Mouse (Mus musculus) naive thymus-derived CD4-positive, alpha-beta T cell, adult 2 months (primary cell): ENCODE measurements at regions not wholly inside any gene's neighbourhood (a gene's known extent, or its start where the extent isn't known, plus 50 kb on each side); places are given as distances from the start of the nearest gene placed in this dataset.

Experiments
- DNase-seq: peaks from one replicate; pipeline ENCODE4 v3.0.0-alpha.2; 2011; ENCODE audit warnings: low read depth

DNA sequence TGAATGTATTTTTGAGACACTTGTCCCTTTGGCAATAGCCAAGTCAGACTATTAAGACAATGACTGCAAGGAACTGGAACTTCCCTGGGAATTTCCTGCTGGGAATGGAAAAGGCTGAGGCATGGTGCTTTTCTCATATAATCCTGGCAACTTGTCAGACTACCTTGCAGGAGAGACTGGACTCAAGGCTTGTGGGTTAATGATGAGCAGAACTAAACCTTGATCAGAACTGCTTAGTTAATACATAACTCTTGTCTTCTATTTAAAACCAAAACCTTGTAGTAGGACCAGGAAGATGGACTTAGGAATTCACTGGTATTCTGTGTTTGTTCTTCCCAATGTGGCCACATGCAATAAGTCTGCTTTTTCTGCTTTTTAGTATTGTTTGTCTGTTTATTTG lies 579.3 kb upstream of the Plxna2 start:
- no peak for DNase-seq

DNA sequence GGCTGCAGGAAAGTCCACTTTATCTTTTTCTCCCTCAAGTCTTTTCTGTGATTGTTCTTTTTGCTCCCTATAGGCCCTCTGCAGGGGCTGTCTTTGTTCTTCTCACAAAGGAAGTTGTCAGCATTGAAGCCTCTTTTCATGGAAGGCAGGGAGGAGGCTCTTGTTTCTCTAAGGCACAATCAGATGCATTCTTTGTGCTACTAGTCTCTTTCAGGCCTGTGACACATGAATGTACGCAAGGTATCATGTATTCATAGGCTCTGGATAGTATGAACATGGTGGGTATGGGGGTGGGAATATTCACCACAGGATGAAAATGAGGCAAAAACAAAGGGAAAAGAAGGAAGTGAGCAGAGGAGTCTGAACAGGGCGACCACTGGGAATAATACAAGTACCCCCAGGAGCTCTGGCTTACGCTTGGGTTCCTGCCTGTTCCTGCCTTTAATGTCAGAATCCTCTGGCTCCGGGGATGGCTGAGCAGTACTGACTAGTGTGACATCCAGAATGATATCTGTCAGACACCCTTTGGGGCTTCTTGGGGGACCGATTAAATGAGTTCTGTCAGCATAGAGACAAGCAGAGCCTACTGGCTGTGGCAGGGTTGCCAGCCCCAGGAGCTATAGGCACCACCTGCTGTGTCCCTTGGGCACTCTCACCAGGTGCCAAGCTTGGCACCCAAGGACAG lies 583.7 kb upstream of the Plxna2 start:
- DNase-seq, result no peak

DNA sequence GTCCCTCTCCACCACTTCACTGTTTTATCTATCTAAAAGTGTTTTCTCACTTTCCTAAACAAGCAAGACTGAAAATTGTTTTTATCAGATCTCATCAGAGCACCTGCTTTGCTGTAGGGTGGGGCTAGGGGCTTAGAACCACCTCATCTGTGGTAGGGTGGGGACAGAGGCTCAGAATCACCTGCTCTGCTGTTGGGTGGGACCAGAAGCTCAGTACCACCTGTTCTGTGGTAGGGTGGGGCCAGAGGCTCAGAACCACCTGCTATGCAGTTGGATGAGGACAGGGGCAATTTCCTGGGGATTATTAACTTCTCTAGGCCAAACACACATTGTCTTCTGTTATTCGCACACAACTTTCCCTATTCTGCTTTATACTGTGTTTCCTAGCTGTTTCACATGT lies 585.4 kb upstream of the Plxna2 start:
- DNase-seq, result no peak

DNA sequence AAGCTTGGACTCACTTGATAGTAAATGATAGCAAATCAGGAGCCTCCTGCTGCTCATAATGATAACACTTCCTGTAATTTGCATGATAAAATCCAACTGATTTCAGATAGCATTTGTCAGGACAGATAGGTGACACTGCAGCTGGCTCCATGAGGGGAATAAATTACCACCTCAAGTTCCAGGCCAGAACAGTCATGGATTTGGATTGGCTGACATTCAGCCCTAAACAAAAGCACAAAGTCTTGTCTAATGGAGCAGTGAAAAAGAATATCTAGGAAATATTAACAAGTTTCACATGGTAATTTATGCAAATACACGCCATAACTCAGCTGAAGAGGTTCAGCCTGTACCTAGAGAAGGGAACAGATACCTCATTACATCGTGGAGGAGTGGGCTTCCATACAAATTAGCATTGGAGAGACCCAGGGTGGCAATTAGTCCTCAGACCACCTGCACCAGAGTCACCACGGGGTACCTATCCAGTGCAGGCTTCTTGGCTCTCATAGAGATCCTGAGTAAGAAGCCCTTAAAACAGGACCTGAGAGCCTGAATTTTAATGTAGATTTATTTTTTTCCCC lies 587.3 kb upstream of the Plxna2 start:
- DNase-seq, result no peak

DNA sequence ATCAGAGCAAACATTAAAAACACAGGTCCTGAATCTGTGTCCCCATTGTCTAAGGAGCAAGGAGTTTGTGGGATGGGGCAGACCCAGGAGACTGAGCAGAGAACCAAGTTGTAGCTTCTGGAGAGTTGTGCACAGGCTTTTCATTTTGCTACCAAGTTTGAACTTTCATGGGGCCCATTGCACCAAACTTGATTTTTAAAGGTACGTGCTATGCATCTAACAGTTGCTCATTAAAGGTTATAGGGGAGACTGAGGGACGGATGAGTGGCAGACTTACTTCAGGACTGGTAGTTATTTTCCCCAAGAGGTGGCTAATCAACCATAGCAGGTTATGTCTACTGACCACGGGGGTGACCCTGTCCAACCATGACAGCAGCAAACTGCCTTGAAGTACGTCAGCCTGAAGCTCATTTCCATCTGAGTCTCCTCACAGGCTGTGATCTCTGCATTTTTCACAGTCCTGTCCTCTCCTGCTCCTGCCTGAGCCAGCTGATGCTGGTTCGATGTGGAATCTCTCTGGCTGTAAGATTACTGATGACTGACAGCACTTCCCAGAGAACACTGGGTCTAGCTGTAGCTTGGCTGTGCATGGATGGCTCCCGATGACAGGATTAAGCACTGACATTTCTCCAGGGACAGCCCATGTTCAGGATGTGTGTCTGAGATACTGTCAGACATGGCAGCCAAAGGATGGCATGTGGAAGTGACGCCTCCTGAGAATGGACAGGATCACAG lies 590.9 kb upstream of the Plxna2 start:
- DNase-seq, result no peak

DNA sequence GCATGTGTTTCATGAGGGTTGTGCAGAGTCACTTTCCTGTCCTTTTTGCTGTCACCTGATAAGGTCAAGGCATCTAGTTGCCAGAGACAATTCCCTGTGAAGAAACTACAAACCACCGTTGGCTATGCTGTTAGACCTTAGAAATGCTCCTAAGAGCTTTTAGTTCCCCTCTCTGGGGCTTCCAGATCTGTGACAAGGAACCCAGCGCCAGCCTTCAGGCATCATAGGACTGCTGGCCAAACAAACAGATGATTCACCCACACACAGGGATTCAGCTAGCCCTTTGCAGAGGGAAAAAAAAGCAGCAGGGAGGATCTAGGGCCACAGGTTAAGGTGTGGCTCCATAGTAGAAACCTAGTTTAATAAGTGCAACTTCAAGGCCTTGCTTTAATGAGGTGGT lies 591.8 kb upstream of the Plxna2 start:
- DNase-seq, result no peak

DNA sequence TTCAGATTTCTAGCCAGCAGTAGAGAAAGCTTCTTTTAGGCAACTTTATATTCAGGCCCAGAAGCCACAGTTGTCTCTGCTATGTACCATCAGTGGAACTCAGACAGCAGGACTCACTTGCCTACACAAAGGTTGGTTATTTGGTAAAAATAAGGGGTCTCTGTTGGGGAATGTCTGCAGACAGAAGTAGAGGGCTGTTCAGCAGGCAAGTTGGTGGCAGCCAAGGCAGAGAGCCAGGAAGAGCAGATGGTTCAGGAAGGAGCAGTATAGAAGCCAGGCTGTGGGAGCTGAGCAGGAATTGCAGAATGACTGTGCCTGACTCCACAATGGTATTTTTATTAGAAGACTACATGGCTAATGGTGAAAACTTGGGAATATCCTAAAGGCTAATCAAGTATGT lies 598.7 kb upstream of the Plxna2 start:
- no peak for DNase-seq

DNA sequence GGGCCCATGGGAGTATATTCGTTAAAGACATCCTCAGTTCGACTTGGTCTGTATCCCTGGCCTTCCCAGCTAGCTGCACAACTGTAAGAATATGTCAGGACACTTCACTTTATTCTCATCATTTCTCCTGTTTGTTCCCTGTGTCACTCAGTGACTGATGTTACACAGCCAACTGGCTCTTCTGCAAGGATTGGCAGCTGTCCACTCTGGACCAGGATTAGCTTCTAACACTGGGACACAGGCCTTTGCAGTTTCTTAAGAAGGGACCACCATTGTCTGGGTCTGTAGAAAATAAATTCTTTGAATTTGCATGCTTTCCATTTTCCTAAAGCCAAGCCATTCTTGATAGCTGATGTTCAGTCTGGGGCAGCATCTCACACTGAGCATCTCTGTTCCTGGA lies 622.1 kb upstream of the Camk1g start:
- no peak for DNase-seq

DNA sequence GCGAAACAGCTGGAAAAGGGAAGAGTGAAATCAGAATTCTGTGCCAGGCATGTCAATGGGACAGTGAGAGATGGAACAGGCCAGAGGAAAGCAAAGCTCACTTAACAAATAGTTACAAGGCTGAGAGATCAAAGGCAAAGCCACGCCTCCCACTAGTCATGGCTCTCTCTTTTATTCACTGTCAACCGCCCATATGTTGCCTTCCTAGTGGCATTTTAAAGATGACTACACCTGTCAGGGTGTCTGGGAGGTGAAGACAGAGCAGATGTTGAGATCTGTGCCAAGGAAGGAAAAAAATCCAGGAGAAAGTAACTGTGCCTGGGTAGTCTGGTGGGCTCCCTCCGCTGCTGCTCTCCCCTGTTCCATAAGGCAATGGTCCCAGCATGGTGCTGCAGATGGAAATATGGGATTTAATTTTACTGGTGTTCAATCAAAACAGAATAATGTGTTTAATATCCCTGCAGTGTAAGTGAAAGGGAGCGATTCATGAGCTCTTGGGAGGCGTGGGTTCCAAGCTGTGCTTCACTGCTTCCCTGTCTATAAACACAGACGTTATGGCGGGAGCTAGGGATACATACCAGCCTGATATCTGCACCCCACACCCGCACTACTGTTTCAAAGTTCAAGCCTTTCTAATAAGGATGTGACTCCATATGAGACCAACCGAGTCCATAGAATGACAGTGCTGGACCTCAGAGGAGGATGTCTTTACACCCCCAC lies 620.0 kb upstream of the Camk1g start:
- no peak for DNase-seq

DNA sequence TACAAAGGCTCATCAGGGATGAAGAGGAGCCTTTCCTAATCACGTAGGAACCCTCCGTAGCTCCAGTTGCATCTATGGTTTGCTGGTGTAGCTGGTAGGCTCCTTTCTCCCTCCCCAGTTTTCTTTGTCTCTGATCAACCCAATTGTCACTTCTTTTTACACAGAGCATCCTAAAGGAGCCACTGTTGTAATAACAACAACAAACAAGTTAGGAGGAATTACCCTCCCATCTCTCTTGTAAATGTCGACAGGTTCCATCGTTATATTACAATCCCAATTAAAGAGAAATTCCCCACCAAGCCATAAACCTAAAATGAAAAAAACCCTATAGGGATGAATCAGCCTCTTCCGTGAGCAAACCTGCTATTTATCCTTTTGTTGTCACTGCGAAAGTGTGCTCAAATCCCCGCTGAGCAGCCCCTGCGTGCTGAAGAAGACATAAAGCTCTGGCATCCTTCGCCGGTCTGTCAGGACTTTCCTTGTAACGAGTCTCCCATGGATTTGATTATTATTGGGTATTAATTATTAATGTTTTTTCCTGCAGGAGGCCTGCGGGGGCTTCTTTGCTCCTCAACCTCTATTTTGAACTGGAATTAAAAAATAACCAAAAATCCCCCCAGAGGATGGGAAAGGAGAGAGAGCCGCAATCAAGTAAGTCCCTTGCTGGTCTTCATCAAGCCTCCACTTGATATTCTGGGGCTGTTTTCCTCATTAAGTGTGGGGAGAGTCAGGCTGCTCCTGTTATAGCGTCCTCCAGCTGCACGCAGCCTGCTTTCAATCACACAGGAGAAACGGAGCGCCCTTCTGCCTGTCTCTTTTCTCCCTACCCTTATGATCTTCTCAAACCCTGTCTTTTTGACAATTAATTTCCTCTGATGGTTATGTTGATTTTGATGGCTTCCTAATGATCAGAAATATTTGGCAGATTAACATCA lies 619.1 kb upstream of the Camk1g start:
- no peak for DNase-seq

DNA sequence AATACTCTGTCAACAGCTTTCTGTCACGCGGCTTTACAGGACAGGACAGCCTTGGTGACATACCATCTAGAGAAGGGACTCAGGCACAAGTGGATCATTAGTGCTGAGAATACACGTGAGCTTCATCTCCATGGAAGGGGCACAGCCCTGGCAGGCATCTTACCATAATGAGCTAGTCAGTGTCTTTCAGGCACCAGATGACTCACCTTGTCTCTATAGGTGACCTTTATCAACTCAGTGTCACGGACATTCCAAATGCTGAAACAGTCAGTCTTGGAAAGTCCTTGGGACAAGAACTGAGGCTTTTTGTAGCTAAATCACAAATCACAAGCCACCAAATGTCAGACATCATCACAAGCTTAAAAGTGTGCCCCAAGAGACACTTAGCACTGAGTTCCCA lies 610.5 kb upstream of the Camk1g start:
- DNase-seq, result no peak

DNA sequence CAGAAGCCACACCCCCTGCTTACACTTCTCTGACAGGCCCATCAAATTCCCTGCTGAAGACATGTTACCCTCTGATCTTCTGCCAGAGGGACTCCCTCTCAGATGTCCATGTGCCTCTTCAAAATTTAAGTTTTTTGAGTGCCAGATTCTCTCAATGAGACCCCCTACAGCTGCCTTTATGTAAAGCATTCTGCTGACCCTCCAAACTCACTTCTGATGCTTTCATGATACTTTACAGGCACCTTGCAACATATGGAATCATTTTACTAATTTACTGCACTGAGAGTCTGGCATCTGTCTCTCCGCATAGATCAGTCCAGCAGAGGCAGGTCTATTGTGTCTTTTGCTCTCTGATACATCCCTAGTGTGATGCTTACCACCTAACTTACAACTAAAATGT lies 601.4 kb upstream of the Camk1g start:
- no peak for DNase-seq

DNA sequence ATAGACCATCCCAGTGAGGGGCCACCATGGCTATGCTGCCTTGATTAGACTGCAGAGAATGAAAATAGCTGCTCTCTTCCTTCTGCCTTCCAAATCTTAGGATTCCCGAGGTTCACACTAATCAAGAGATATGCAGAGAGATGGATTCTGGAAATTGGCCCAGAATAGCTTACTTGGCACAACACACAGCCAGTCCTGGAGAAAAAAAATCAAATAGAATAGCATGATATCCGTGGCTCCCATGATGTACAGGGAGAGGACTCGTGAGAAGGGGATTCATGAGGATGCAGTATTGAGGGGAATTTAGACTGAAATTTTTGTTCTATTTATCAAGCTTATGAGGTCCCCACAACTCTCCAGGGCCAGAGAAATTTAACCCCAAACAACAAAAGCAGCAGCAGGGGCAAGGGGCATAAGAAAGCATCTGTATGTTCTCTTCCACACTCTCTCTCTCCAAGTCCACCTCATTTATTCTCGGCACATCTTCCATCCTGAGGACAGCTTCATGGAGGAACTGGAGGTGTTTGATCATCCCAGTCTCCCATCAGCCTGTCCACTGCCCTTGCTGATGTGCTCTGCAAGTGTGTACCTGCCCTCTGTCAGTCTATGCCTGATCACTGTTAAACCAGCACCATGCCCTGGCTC lies 599.3 kb upstream of the Camk1g start:
- DNase-seq, result no peak

DNA sequence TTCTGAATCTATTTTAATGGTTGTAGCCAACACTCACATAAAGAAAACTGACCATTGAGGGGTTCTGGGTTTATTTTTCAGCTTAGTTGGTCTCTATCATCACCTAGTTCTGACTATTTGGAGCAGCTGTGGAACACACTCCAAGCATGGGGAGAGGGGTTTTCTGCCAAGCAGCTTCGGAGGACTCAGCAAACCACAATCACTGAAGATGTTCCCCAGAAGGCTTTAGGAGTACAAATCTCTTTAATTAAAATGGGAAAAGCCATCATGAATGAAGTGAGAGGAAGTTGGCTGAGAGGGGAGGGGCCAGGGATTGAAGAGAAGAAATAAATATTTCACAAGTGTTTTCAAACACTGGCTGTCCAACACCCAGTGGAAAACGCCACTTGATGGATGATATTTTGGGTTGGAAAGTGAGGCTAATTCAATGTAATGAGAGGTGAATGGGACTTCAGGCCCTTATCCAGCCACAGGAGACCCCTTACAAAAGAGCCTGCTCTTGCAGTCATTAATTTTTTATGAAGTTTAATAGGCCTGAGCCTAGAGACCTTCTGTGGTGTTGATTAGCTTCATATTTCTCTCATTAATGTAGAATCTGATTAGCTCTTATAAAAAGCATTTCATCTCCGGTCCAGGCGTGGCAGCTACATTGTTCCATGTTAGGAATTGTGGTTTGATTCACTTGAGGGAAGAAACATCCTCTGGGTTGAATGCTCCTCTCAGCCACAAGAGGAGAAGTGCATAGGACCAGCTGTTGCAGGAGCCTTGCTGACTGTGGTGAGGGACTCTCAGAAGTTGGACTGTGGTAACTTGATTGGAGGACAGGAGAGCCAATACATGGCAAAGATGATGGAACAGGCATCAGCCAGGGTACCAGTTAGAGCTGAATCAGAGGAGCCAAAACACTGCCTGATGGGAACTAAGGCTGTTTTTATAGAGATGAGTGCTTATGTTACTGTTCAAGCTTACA lies 598.1 kb upstream of the Camk1g start:
- DNase-seq, result no peak

DNA sequence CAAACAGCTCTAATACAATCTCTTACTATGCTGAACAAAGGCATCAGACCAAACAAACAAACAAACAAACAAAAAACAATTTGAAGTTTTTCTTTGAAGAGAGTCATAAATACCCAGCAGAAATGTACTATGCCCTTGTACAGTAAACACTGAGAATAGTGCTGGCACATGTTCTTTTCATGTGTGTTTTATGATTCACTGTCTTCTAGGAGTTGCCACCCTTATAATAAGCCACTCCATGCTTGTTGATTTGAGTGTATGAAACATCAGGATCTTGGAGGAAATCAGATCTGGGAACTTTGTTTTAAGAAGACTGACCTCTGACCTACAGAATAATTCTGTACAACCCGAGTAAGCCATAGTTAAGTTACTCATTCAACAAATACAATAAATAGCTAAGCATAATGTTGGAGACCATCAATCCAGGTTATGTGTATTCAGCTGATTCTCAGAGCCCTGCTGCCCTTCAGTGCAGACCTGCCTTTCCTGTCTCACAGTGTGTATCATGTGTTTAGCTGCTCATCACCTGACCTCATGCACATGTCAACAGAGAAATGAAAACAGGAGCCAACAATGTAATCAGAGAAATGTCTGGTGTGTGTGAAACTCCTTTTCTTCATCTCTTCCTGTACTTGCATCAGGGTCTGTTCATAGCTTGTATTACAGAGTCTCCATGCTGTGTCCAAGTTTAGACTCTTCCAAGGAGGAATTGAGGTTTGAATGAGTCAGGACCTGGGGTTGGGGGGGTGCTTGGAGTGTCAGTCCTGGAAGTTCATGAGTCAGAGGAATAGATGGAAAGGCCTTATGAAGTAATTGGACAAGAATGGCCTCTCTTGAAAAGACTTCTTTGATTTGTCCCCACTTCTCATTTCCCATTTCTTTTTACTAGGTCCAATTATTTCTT lies 596.8 kb upstream of the Camk1g start:
- no peak for DNase-seq

DNA sequence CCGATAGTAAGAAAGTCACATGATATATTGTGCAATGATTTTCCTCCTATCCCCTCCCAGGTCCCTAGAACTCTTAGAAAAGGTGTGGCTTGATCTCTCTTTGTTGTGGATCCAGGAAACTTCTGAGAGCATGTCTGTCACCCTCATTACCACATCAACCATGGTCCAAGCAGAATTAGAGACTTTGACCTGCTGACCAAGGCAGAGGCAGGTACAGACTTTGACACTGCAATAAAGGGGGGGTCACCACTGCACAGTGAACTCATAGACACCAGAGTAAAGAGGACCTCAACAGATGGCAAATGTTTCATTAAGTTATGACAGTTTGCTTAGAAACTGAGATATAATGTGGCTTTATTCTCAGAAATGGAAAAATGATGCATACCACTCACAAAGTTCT lies 595.2 kb upstream of the Camk1g start:
- DNase-seq, result no peak

DNA sequence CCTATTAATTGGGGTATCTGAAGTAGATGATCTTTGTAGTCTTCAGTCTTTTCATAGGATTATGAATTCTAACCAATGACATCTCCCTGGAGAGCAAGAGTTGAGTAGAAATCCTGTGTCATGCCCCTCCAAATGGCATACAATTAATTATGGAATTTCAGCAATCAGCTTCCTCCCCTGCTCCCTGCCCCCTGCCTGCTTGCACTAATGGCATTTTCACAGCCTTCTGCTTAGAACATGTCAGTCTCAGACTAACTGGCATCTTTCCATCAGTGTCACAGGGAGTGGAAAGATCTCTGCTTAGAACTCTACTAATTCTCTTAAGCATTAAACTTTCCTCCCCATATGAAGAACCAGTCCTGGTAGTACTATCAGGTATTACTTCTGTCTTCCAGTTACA lies 581.8 kb upstream of the Camk1g start:
- DNase-seq, result no peak

DNA sequence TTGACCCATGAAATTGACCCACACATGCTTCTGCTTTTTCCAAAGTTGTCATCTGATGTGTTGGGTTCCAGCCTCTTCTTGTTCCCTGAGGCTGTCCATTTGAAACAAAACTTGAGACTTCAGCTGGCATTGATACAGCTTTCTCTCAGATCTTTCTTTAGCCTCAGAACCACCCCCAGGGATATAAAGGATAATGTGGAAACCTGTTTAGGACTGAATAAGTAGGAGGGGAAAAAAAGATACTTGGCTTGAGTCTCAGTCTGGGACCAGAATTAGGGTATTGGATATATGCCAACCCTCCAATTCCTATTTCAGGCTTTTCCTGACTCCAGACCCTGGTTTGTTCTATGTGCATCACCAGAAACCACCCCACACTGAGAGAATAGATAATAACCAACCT lies 579.7 kb upstream of the Camk1g start:
- no peak for DNase-seq

DNA sequence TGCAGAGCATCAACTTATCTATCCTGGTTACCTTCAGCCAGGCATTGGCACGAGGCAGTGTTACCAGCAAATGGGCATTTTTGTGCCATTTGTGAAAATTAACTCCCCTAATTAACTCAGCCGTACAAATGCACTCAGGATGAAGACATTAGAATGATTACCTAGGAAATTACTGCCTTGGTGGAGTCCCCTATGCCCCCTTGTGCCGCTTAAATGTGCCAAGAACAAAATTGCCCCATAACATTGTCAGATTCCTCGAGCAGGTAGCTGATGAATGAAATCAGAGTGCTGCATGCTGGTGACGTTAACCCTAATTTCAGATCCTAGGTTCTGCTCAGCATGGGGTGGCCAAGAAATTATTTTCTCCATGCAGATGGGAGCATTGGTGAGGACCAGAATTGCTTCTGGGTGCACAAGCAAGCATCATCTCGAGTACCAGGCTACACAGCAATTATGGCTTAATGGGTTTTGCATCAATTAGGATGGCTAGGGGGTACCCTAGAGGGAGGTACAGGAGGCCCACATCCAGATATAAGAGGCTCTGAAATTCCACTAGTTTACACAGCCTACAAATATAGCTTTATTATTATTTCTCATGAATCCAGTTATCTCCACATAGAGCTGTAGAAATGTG lies 577.0 kb upstream of the Camk1g start:
- no peak for DNase-seq
